Mouse (Mus musculus) heart, embryonic 11.5 days (tissue): Measurements from ENCODE around the gene Pik3cd. TPM values are rescaled to one million over a fixed set of nuclear protein-coding genes. Genes with fewer than 3 reads are reported as not detected.

Experiments used
- ATAC-seq: fragments of 200-750 bp; cut with Nextera tagmentation; replicated peaks from 2 replicates; pipeline ENCODE4 v1.8.0; 2017; ENCODE audit warnings: moderate library complexity; ENCODE audit not compliant: insufficient number of reproducible peaks, low FRiP score, low TSS enrichment
- H3K27ac ChIP-seq: fragments of 300-500 bp; sonication (generic); 2 replicates; pipeline ENCODE4 v1.5.1; 2014; ENCODE audit warnings: mild to moderate bottlenecking, low read depth, low read length
- H3K27me3 ChIP-seq: fragments of 300-500 bp; sonication (generic); 2 replicates; pipeline ENCODE4 v1.6.1; 2014; ENCODE audit warnings: mild to moderate bottlenecking, low read length, mixed read lengths; ENCODE audit not compliant: control insufficient read depth, insufficient read depth
- H3K36me3 ChIP-seq: fragments of 300-500 bp; sonication (generic); 2 replicates; pipeline ENCODE4 v1.6.1; 2014; ENCODE audit warnings: mild to moderate bottlenecking, low read length, moderate library complexity, mixed read lengths; ENCODE audit not compliant: control insufficient read depth, insufficient read depth
- H3K4me1 ChIP-seq: fragments of 300-500 bp; sonication (generic); 2 replicates; pipeline ENCODE4 v1.6.1; 2014; ENCODE audit warnings: low read length; ENCODE audit not compliant: control insufficient read depth, insufficient read depth
- H3K4me2 ChIP-seq: fragments of 300-500 bp; sonication (generic); 2 replicates; pipeline ENCODE4 v1.6.1; 2014; ENCODE audit warnings: mild to moderate bottlenecking, moderate library complexity
- H3K4me3 ChIP-seq: fragments of 300-500 bp; sonication (generic); 2 replicates; pipeline ENCODE4 v1.5.1; 2014; ENCODE audit warnings: low read depth, low read length
- H3K9ac ChIP-seq: fragments of 300-500 bp; sonication (generic); 2 replicates; pipeline ENCODE4 v1.6.1; 2014; ENCODE audit warnings: mild to moderate bottlenecking, low read depth, low read length, moderate library complexity
- H3K9me3 ChIP-seq: fragments of 300-500 bp; sonication (generic); replicated peaks from 2 replicates; pipeline ENCODE4 v1.6.1; 2016; ENCODE audit warnings: low read length; ENCODE audit not compliant: control insufficient read depth
- WGBS: fragments of 180-500 bp; shearing (Covaris S2); extraction: QIAGEN DNeasy Blood & Tissue Kit; methylation state at CpG from one replicate; pipeline ENCODE4 v1.1.7; 2014; ENCODE audit not compliant: insufficient replicate concordance; 5-methylcytosine and 5-hydroxymethylcytosine counted together
- polyA plus RNA-seq: library from polyadenylated mRNA; unstranded; fragments of >200 nt; fragmentation: Nextera tagmentation; extraction: Ambion mirVana; gene quantifications from 2 replicates; pipeline ENCODE4 v1.2.1, GENCODE M21; 2014

Gene Pik3cd
- polyA plus RNA-seq, 1 experiment from 2014 or later, result 2.3 TPM

- no peak overlapping the region for H3K27ac ChIP-seq
- H3K4me1 ChIP-seq, result peaks cover 9% of the 10 kb centered on the region
- H3K4me2 ChIP-seq, result no peak overlapping the region
- H3K9ac ChIP-seq, result no peak overlapping the region
- no peaks in the 10 kb centered on the region for H3K27me3 ChIP-seq
- 63% methylated on average over 8 of the region's 8 CpGs for WGBS
- H3K36me3 ChIP-seq, result no peaks in the 10 kb centered on the region
- no peak overlapping the region for H3K4me3 ChIP-seq
- H3K9me3 ChIP-seq, result peaks cover 3% of the 10 kb centered on the region; the same call in 1 of the 2 replicates
- ATAC-seq, result no peak
Observed at GRCm38 (mm10) chr4:149609256-149610025, 92.9 kb downstream of the Pik3cd start.

- ATAC-seq, result no peak
- no peak overlapping the region for H3K4me3 ChIP-seq
- H3K27me3 ChIP-seq, result no peaks in the 10 kb centered on the region
- H3K4me2 ChIP-seq, result no peak overlapping the region
- H3K9me3 ChIP-seq, result no peaks in the 10 kb centered on the region; the same call in 1 of the 2 replicates
- no peak overlapping the region for H3K27ac ChIP-seq
- H3K4me1 ChIP-seq, result peaks cover 9% of the 10 kb centered on the region
- 80% methylated on average over 6 of the region's 6 CpGs for WGBS
- H3K36me3 ChIP-seq, result no peaks in the 10 kb centered on the region
- no peak overlapping the region for H3K9ac ChIP-seq
Observed at GRCm38 (mm10) chr4:149608309-149608638, 94.1 kb downstream of the Pik3cd start.

- Histone ChIP-seq H3K4me1 (peaks cover 9% of the 10 kb centered on the region), H3K36me3 (no peaks in the 10 kb centered on the region), H3K4me3 (no peak overlapping the region), H3K4me2 (no peak overlapping the region), H3K9ac (no peak overlapping the region), H3K27ac (no peak overlapping the region), H3K9me3 (no peaks in the 10 kb centered on the region), H3K27me3 (no peaks in the 10 kb centered on the region)
- ATAC-seq, result no peak
- 41% methylated on average over 20 of the region's 20 CpGs for WGBS
Observed at GRCm38 (mm10) chr4:149607591-149608308, 94.6 kb downstream of the Pik3cd start.

GRCm38 (mm10) chr4:149606766-149607358 is 95.5 kb downstream of the Pik3cd start:
- peaks cover 13% of the 10 kb centered on the region for H3K4me1 ChIP-seq
- 44% methylated on average over 15 of the region's 15 CpGs for WGBS
- H3K27ac ChIP-seq, result no peak overlapping the region
- no peak for ATAC-seq
- no peak overlapping the region for H3K4me3 ChIP-seq
- no peaks in the 10 kb centered on the region for H3K27me3 ChIP-seq
- H3K9ac ChIP-seq, result no peak overlapping the region
- H3K4me2 ChIP-seq, result no peak overlapping the region
- H3K36me3 ChIP-seq, result no peaks in the 10 kb centered on the region
- H3K9me3 ChIP-seq, result no peaks in the 10 kb centered on the region

GRCm38 (mm10) chr4:149606056-149606455 is 96.3 kb downstream of the Pik3cd start:
- 77% methylated on average over 18 of the region's 18 CpGs for WGBS
- Histone ChIP-seq H3K36me3 (no peaks in the 10 kb centered on the region), H3K4me1 (peaks cover 18% of the 10 kb centered on the region), H3K9ac (no peak overlapping the region), H3K9me3 (no peaks in the 10 kb centered on the region), H3K27ac (no peak overlapping the region), H3K27me3 (no peaks in the 10 kb centered on the region), H3K4me3 (no peak overlapping the region), H3K4me2 (no peak overlapping the region)
- no peak for ATAC-seq

GRCm38 (mm10) chr4:149604518-149604917 is 97.9 kb downstream of the Pik3cd start:
- 76% methylated on average over 3 of the region's 3 CpGs for WGBS
- ATAC-seq, result no peak
- H3K4me2 ChIP-seq, result no peak overlapping the region
- no peak overlapping the region for H3K9ac ChIP-seq
- peaks cover 24% of the 10 kb centered on the region for H3K4me1 ChIP-seq
- no peaks in the 10 kb centered on the region for H3K36me3 ChIP-seq
- no peak overlapping the region for H3K4me3 ChIP-seq
- H3K27me3 ChIP-seq, result no peaks in the 10 kb centered on the region
- no peaks in the 10 kb centered on the region for H3K9me3 ChIP-seq
- no peak overlapping the region for H3K27ac ChIP-seq

GRCm38 (mm10) chr4:149603860-149604259 is 98.5 kb downstream of the Pik3cd start:
- Histone ChIP-seq H3K9ac (no peak overlapping the region), H3K27ac (no peak overlapping the region), H3K4me2 (no peak overlapping the region), H3K4me1 (peaks cover 24% of the 10 kb centered on the region), H3K9me3 (no peaks in the 10 kb centered on the region), H3K4me3 (no peak overlapping the region), H3K27me3 (no peaks in the 10 kb centered on the region), H3K36me3 (no peaks in the 10 kb centered on the region)
- no peak for ATAC-seq
- 44% methylated on average over 1 of the region's 1 CpGs for WGBS

GRCm38 (mm10) chr4:149602236-149602635 is 100.1 kb downstream of the Pik3cd start:
- Histone ChIP-seq H3K9ac (no peak overlapping the region), H3K36me3 (no peaks in the 10 kb centered on the region), H3K4me2 (no peak overlapping the region), H3K27me3 (no peaks in the 10 kb centered on the region), H3K27ac (no peak overlapping the region), H3K9me3 (no peaks in the 10 kb centered on the region), H3K4me3 (no peak overlapping the region), H3K4me1 (peaks cover 17% of the 10 kb centered on the region)
- no peak for ATAC-seq
- 64% methylated on average over 7 of the region's 7 CpGs for WGBS
